Mouse (Mus musculus): ENCODE measurements around the gene Tle4. TPM values are rescaled to one million over a fixed set of nuclear protein-coding genes. Genes with fewer than 3 reads are reported as not detected.
A peak's percentile ranks its signal among the peaks of the same experiment; 100 is the strongest.
"Not testable (repeated sequence)": the region's sequence is repeated elsewhere in the genome, so short reads cannot be mapped to it uniquely, and the experiment has no call there.

Gene Tle4
- 7.6 and 10.6 TPM in 2 replicates for polyA plus RNA-seq (2016; fragmentation: Nextera tagmentation; extraction: Ambion mirVana)

DNA sequence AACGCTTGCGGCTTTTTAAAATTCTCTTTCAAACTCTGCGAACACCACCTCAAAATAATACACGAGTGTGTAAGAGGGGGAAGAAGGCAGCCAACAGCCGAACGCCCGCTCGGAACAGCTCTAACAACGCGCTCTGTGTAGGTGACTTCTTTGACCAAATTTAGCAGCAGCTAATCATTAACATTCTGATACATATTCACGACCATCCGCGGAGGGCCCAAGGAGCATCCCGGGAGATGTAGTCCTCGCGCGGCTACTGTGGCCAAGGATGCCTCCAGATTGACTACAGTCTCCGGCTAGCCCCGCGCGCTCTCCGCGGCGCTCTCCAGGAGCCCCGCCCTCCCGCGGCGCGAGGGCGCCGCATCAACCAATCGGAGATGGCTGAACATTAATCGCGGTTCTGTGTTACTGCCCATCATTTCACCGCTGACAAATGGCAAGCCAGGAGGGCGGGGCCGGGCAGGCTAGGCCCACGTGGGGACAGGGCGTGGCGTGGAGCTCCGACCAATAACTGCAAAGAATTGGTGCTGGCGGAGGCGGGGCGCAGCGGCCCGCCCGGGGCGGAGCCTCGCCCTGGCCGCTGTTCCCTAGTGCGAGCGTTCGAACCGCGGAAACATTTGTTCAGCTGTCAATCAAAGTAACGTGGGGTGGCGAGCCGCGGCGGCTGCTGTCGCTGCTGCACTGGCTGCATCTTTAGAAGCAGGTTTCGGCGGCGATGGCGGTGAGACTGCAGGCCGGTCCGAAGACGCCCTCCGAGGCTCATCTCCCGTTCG is at the start of gene Tle4:
Gene Tle4, minus strand, starts transcription at position 135 of the 773 bp plus-strand sequence.
- Histone ChIP-seq H3K36me3 (no peaks in the 10 kb centered on the region), H3K27me3 (ENCODE audit: insufficient read depth, poor library complexity, severe bottlenecking) (peaks cover 15% of the 10 kb centered on the region; the same call in 1 of the 2 replicates), H3K4me3 (peak within 1 kb of the TSS; percentile 89), H3K9me3 (no peaks in the 10 kb centered on the region), H3K4me1 (peaks cover 12% of the 10 kb centered on the region; the same call in 1 of the 2 replicates), H3K27ac (peak within 1 kb of the TSS; percentile 97)
- DNase-seq (ENCODE audit: low spot score): peak; percentile 100
- WGBS: under 1% methylated on average over 71 of the region's 71 CpGs

- H3K4me1 ChIP-seq: no peaks in the 10 kb centered on the region
- DNase-seq (ENCODE audit: low spot score): no peak
- H3K9me3 ChIP-seq: no peaks in the 10 kb centered on the region
- no peaks in the 10 kb centered on the region for H3K36me3 ChIP-seq
- WGBS: 62% methylated on average over 2 of the region's 2 CpGs
- H3K27me3 ChIP-seq (ENCODE audit: insufficient read depth, poor library complexity, severe bottlenecking): no peaks in the 10 kb centered on the region
- H3K27ac ChIP-seq: no peak overlapping the region
- no peak overlapping the region for H3K4me3 ChIP-seq
Observed at GRCm38 (mm10) chr19:14645666-14646065, 47.8 kb upstream of the Tle4 start.

DNA sequence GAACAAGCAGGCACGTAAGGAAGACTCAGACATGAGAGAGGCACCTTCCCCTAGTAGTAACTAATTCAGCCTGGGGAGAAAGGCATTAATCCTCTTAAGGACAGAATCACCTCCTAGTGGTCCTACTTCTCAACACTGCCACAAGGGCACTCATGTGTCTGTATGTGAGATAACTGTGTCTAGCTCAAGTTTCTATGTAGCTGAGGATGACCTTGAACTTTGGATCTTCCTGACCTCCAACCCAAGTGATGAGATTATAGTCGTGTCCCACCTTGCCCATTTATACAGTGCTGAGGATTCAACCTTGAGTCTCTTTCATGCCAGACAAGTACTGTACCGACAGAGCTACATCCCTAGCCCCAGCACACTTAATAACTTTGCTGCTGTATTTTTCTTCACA is 46.9 kb upstream of the Tle4 start:
- WGBS: 77% methylated on average over 3 of the region's 3 CpGs
- H3K36me3 ChIP-seq: no peaks in the 10 kb centered on the region
- no peaks in the 10 kb centered on the region for H3K9me3 ChIP-seq
- no peaks in the 10 kb centered on the region for H3K27me3 ChIP-seq (ENCODE audit: insufficient read depth, poor library complexity, severe bottlenecking)
- H3K27ac ChIP-seq: no peak overlapping the region
- no peak for DNase-seq (ENCODE audit: low spot score)
- H3K4me3 ChIP-seq: no peak overlapping the region
- no peaks in the 10 kb centered on the region for H3K4me1 ChIP-seq

DNA sequence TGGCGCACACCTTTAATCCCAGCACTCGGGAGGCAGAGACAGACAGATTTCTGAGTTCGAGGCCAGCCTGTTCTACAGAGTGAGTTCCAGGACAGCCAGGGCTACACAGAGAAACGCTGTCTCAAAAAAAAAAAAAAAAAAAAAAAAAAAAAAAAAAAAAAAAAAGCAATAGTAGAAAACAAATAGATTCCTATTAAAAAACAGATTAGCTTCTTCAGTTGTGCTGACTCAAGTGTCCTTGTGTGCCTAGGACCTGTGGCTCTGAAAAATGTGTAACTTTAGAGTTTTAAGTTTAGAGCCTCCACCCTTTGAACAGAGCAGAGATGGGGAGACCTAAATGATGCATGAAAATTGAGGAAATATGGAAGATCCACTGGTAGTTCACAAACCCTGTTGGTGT is 45.2 kb upstream of the Tle4 start:
- not testable (repeated sequence) for DNase-seq (ENCODE audit: low spot score); H3K36me3 ChIP-seq; H3K4me3 ChIP-seq; H3K4me1 ChIP-seq; H3K9me3 ChIP-seq; H3K27me3 ChIP-seq (ENCODE audit: insufficient read depth, poor library complexity, severe bottlenecking); H3K27ac ChIP-seq
- 84% methylated on average over 4 of the region's 4 CpGs for WGBS

- Histone ChIP-seq H3K9me3 (no peaks in the 10 kb centered on the region), H3K27me3 (ENCODE audit: insufficient read depth, poor library complexity, severe bottlenecking) (no peaks in the 10 kb centered on the region), H3K27ac (no peak overlapping the region), H3K36me3 (no peaks in the 10 kb centered on the region), H3K4me1 (no peaks in the 10 kb centered on the region), H3K4me3 (no peak overlapping the region)
- DNase-seq (ENCODE audit: low spot score): no peak
- 81% methylated on average over 10 of the region's 10 CpGs for WGBS
Observed at GRCm38 (mm10) chr19:14642663-14643062, 44.8 kb upstream of the Tle4 start.

DNA sequence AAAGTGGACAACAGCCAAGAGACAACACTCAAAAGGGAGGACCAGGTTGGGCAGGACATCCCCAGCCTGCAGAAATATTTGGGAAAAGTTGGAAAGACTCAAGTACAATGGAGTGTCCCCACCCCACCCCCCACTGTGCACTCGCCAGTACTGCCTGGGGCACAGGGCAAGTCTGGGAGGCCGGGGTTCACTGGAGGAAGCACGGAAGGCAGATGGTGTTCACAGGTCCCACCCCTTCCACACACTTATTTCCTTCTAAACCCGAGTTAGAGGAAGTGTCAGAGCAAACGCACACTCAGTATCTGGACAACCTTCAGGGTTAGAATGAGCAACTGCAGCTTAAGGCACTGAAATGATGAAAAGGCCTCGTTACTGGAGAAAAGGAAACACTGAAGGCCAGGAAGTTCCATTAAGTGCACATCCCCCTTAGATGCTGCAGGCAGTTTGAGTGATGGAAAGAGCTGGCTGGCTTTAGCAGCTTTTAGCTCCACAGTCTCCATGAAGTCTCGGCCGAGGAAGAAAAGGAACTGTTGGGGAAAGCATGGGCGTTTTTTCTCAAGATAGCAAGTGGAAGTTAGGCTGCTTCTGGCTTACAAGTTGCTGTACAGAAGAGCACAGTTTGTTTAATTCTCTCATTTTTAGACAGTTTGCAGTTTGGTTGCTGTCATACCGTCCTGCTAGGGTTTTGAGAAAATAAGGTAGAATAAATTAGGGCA is 37.5 kb upstream of the Tle4 start:
- Histone ChIP-seq H3K4me1 (peaks cover 9% of the 10 kb centered on the region; the same call in 1 of the 2 replicates), H3K9me3 (no peaks in the 10 kb centered on the region), H3K36me3 (no peaks in the 10 kb centered on the region), H3K4me3 (no peak overlapping the region), H3K27me3 (ENCODE audit: insufficient read depth, poor library complexity, severe bottlenecking) (no peaks in the 10 kb centered on the region), H3K27ac (no peak overlapping the region)
- no peak for DNase-seq (ENCODE audit: low spot score)
- 33% methylated on average over 10 of the region's 10 CpGs for WGBS

- Histone ChIP-seq H3K36me3 (no peaks in the 10 kb centered on the region), H3K9me3 (no peaks in the 10 kb centered on the region), H3K27me3 (ENCODE audit: insufficient read depth, poor library complexity, severe bottlenecking) (no peaks in the 10 kb centered on the region), H3K27ac (no peak overlapping the region), H3K4me1 (no peaks in the 10 kb centered on the region), H3K4me3 (no peak overlapping the region)
- no peak for DNase-seq (ENCODE audit: low spot score)
- WGBS: 79% methylated on average over 4 of the region's 4 CpGs
Observed at GRCm38 (mm10) chr19:14623355-14623754, 25.5 kb upstream of the Tle4 start.

GRCm38 (mm10) chr19:14620534-14620933 is 22.7 kb upstream of the Tle4 start:
- WGBS: 95% methylated on average over 1 of the region's 1 CpGs
- Histone ChIP-seq H3K36me3 (no peaks in the 10 kb centered on the region), H3K4me1 (no peaks in the 10 kb centered on the region), H3K27me3 (ENCODE audit: insufficient read depth, poor library complexity, severe bottlenecking) (no peaks in the 10 kb centered on the region), H3K4me3 (no peak overlapping the region), H3K9me3 (no peaks in the 10 kb centered on the region), H3K27ac (no peak overlapping the region)
- no peak for DNase-seq (ENCODE audit: low spot score)

GRCm38 (mm10) chr19:14619814-14620213 is 22.0 kb upstream of the Tle4 start:
- H3K4me3 ChIP-seq: no peak overlapping the region
- H3K27me3 ChIP-seq (ENCODE audit: insufficient read depth, poor library complexity, severe bottlenecking): no peaks in the 10 kb centered on the region
- H3K36me3 ChIP-seq: no peaks in the 10 kb centered on the region
- DNase-seq (ENCODE audit: low spot score): no peak
- no peaks in the 10 kb centered on the region for H3K4me1 ChIP-seq
- H3K27ac ChIP-seq: no peak overlapping the region
- H3K9me3 ChIP-seq: no peaks in the 10 kb centered on the region

GRCm38 (mm10) chr19:14614816-14615215 is 17.0 kb upstream of the Tle4 start:
- Histone ChIP-seq H3K36me3 (no peaks in the 10 kb centered on the region), H3K27ac (no peak overlapping the region), H3K27me3 (ENCODE audit: insufficient read depth, poor library complexity, severe bottlenecking) (no peaks in the 10 kb centered on the region), H3K9me3 (no peaks in the 10 kb centered on the region), H3K4me3 (no peak overlapping the region), H3K4me1 (no peaks in the 10 kb centered on the region)
- no peak for DNase-seq (ENCODE audit: low spot score)
- 82% methylated on average over 5 of the region's 5 CpGs for WGBS

DNA sequence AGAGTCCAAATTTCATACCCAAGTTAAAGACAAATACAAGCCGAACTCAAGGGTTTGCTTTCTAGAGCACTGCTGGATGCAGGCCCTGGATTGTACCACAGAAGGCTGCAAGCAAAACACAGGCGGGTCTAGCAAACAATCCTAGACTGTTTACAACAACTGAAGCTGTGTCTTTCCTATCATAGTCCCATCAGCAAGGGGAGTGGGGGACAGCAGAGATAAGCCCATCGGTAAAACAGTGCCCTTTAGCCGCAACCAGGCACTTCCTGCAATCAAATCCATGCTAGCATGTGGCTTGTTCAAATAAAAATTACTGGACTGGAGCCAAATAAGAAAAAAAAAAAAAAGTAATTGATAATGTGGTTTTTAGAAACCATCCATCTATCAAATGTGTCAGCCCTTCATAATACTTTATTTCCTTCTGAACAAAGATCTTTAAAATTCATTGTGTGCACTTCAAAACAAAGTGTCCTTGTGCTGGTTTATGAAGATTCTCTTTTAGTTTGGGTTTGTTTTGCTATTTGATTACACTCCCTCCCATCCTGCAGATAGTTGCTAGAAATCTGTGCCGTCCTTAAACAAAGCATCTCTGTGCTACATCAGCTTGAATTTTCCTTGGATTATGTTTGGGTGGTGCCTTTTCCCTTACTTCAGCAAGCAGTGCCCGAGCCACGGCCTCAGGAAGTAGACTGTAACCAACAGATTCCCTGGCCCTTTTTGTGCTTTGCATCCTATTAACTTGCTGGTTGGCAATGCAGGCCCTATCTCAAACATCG is 12.9 kb upstream of the Tle4 start:
- WGBS: 44% methylated on average over 8 of the region's 8 CpGs

DNA sequence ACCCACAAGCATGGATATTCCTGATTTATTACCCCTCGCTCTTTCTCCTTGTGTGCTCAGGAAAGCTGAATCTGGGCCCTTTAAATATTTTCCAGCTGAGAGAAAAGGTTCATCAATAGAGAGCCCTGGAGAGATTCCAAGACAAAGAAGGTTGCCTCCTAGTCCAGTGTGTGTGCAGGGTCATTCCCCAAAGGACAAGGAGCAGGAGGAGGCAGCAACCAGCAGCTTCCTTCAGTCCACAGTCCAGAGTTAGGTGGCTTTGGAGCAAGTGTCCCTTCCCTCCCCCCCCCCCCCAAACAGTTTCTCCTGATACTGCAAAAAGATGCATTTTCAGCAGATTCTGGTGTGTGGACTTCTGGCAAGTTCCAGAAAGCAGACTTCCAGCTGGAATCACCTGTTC is 3.0 kb upstream of the Tle4 start:
- peaks cover 24% of the 10 kb centered on the region; the same call in 1 of the 2 replicates for H3K27me3 ChIP-seq (ENCODE audit: insufficient read depth, poor library complexity, severe bottlenecking)
- no peak overlapping the region for H3K27ac ChIP-seq
- no peaks in the 10 kb centered on the region for H3K9me3 ChIP-seq
- H3K4me3 ChIP-seq: no peak overlapping the region
- DNase-seq (ENCODE audit: low spot score): no peak
- WGBS: 73% methylated on average over 1 of the region's 1 CpGs
- no peaks in the 10 kb centered on the region for H3K36me3 ChIP-seq
- H3K4me1 ChIP-seq: peaks cover 12% of the 10 kb centered on the region; the same call in 1 of the 2 replicates

More for the DNA sequence above, 12.9 kb upstream of the Tle4 start:
- Histone ChIP-seq H3K4me1 (no peaks in the 10 kb centered on the region), H3K4me3 (no peak overlapping the region), H3K27me3 (ENCODE audit: insufficient read depth, poor library complexity, severe bottlenecking) (0 out of 2 replicates have a peak, but pooled peaks cover 5% of the 10 kb centered on the region), H3K27ac (no peak overlapping the region), H3K36me3 (no peaks in the 10 kb centered on the region), H3K9me3 (no peaks in the 10 kb centered on the region)
- DNase-seq (ENCODE audit: low spot score): no peak

GRCm38 (mm10) chr19:14600354-14600753 is 2.5 kb upstream of the Tle4 start:
- no peak for DNase-seq (ENCODE audit: low spot score)
- no peaks in the 10 kb centered on the region for H3K9me3 ChIP-seq

More at GRCm38 (mm10) chr19:14600354-14600753, 2.5 kb upstream of the Tle4 start:
- Histone ChIP-seq H3K27me3 (ENCODE audit: insufficient read depth, poor library complexity, severe bottlenecking) (peaks cover 24% of the 10 kb centered on the region; the same call in 1 of the 2 replicates), H3K4me1 (peaks cover 12% of the 10 kb centered on the region; the same call in 1 of the 2 replicates), H3K36me3 (no peaks in the 10 kb centered on the region), H3K4me3 (no peak overlapping the region), H3K27ac (no peak overlapping the region)
- 78% methylated on average over 3 of the region's 3 CpGs for WGBS
